Mouse (Mus musculus) gastrocnemius, postnatal 14 days (tissue): Measurements from ENCODE around the gene Sst. TPM values are rescaled to one million over a fixed set of nuclear protein-coding genes. Genes with fewer than 3 reads are reported as not detected.
"Not testable (repeated sequence)": the region's sequence is repeated elsewhere in the genome, so short reads cannot be mapped to it uniquely, and the experiment has no call there.

ENCODE experiments used
- DNase-seq: peaks from one replicate; pipeline ENCODE4 v3.0.0; 2021; ENCODE audit warnings: mixed read lengths
- intact Hi-C: fragments of 180-260 bp; cut with DNase I; formaldehyde crosslinking; loops from one replicate; pipeline ENCODE4 v1.15.1; 2025; ENCODE audit warnings: low total_unique reads
- long read RNA-seq, 2 experiments: library from polyadenylated mRNA; stranded (forward); transcript quantifications; one replicate each; pipeline ENCODE4 v2.0.0; 2021
- total RNA-seq, 2 experiments: library from RNA; stranded (reverse); gene quantifications; 2 replicates each; pipeline ENCODE4 v1.2.3; 2021

The Sst gene
- not detected for total RNA-seq
- long read RNA-seq, experiment 1, result 0 reads
- long read RNA-seq, experiment 2, result 0 reads

GRCm38 (mm10) chr16:23890636-23891035, at the start of gene Sst:
Gene Sst (minus strand): TSS chr16:23890958.
- intact Hi-C loops, result no loop called here
- no peak for DNase-seq

DNA sequence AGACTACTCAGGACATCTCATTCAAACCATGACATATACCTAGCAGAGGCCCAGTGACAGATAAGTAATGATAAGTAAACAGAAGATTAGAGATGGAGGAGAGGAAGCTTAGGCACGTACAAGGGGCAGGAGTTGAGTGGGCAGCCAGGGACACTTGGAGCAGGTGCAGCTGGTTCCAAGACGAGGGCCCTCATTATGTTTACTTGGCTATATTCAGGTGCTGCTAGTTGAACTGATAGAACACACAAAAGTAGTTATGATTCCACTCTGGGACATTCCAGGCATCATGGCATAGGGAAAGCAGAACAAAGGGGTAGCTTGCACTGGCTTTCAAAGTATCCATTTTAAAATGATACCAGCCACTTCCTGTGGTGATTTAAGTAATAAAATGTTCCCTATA, 43.6 kb upstream of the Sst start:
- intact Hi-C loops, result no loop called here
- no peak for DNase-seq

DNA sequence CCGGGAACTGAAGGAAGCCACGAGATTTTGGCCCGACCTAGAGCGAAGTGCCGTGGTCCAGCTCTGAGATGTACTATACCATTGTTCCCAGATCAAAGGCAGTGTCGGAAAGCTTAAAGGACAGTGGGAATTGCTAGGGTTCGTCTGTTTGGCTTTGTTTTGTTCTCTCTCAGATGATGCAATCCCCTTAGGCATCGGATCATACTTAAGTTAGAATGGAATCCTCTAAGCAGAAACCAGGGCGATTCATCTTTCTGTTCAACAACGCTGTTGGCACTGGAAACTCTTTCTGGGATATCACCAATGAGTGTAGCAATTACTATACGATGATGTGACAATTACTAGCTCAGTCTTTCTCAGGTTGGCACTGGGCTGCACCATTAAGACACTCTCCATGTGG, 41.5 kb upstream of the Sst start, which contains the start of gene Rtp2:
Gene Rtp2, minus strand, starts transcription at position 101 of the 400 bp plus-strand sequence.
- DNase-seq, result no peak

GRCm38 (mm10) chr16:23931275-23931674, 40.5 kb upstream of the Sst start:
- DNase-seq, result no peak
- intact Hi-C loops, result no loop called here

More for the DNA sequence above, 41.5 kb upstream of the Sst start, which contains the start of gene Rtp2:
- intact Hi-C loops, result no loop called here

- intact Hi-C loops, result no loop called here
- DNase-seq, result no peak
Measured at GRCm38 (mm10) chr16:23930426-23931073, 39.8 kb upstream of the Sst start.

GRCm38 (mm10) chr16:23927301-23928114, 36.8 kb upstream of the Sst start:
- no peak for DNase-seq

DNA sequence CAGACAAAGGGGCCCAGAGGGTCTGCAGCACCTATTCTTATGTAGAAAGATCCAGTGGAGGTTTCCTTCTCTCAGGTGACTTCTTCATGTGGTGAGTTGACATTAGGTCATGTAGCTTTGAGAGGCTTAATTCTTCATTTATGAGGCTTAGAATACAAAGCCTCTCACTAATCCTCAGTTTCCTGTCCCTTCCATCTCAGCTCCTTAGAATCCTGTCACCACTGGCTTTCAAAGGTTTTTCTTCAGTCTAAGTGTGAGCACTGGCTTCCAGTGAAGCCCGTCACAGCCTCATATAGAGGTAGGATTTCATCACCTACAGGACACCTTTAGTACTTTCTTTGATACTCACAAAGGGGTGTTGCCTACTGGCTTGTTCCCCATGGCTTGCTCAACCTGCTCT, 32.1 kb upstream of the Sst start:
- intact Hi-C loops, result no loop called here
- DNase-seq, result no peak

More at GRCm38 (mm10) chr16:23927301-23928114, 36.8 kb upstream of the Sst start:
- intact Hi-C loops, result no loop called here

- no peak for DNase-seq
- intact Hi-C loops, result no loop called here
Measured at GRCm38 (mm10) chr16:23921697-23922096, 30.9 kb upstream of the Sst start.

DNA sequence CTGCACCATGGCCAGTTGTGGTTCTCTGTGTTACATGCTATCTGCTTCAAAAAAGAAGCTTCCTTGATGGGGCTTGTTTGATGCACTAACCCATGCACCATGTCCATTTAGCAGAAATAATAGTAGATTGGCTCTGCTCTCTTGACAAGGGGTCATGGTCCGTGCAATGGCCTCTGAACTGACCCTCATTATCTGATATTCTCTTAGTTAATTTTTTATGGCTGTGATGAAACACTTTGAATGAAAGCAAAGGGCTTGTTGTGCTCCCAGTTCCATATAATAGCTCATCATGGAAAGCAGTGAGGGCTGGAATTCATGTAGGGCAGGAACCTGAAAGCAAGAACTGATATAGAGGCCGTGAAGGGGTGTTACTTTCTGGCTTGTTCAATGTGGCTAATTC, 28.7 kb upstream of the Sst start:
- DNase-seq, result no peak
- intact Hi-C loops, result no loop called here

DNA sequence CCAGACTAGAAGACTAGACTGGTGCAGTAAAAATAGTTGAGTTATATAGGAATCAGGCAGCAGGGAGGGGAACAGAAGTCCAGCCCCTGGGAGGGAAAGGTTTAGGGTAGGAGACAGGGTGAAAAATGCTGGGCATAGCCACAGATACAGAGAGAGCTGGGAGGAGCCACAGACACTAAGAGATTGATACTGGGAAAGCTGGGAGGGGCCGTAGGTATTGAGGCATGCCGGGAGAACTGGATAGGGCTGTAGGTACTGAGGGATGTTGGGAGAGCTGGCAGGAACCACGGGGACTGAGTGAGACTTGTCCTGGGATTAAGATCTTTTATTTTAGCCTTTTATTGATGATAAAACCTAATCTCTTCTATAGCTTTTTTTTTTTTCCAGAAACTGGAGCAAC, 22.6 kb upstream of the Sst start:
- DNase-seq, result no peak
- intact Hi-C loops, result no loop called here

DNA sequence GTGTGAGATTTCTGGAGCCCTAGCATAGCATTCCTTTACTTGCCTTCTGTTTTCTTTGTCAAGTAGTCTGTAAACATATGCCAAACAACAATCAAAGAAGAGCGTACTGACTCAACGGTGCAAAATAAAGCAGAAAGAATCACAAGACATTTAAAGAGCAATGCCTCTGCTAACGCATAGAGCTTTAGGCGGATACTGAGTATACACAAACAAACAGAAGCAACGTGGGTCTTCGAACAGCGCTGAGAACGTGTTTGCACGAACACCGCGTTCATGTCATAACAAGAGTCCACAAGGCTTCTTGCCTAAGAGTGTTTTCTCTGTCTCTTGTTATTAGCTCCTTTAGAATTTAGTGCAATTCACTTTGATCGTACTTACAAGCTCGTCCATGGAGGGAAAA, 22.0 kb upstream of the Sst start:
- intact Hi-C loops, result no loop called here
- DNase-seq, result no peak

GRCm38 (mm10) chr16:23909015-23909354, 18.2 kb upstream of the Sst start:
- DNase-seq, result not testable (repeated sequence)

GRCm38 (mm10) chr16:23908076-23909014, 17.6 kb upstream of the Sst start:
- intact Hi-C loops, DNase-seq: not testable (repeated sequence)

More at GRCm38 (mm10) chr16:23909015-23909354, 18.2 kb upstream of the Sst start:
- intact Hi-C loops, result not testable (repeated sequence)

DNA sequence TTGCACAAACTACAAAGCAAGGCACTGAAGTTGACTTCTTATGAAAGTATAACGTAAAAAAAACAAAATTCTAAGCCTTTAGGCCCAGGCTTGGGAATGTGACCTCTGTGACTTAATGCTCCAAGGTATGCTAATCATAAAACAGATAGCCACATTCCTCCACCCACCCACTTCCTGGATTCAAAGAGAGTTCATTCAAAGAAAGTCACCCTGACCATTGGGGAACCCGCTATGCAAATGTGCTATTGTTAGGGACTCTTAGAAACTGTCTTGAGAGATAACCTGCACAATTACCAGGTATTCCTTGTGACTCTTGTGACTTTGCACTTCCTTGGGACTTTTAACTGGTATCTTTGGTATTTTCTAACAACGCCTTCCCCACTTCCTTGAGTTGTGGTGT, 15.8 kb upstream of the Sst start:
- DNase-seq, intact Hi-C loops: not testable (repeated sequence)

GRCm38 (mm10) chr16:23901411-23901810, 10.7 kb upstream of the Sst start:
- intact Hi-C loops, result no loop called here
- no peak for DNase-seq

DNA sequence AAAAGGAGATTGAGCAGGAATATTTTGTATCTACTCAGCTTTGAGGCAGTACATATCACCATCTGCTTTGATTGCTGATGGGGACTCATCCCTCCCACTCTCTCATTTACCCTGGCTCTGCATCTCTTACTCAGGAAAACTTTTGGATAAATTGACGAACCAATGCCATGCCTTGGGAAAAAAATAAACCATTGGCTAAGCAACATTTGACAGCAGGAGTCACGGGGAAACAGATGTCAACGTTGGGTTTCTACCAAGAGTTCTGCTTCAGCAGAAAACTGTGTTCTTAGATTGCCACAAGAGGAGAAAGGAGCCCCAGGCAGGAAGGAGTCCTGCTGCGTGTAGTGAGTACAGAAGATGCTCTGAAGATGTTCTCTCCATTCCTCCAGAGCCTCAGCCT, 9.3 kb upstream of the Sst start:
- DNase-seq, result no peak
- intact Hi-C loops, result no loop called here

- DNase-seq, result peak; percentile 74
Measured at GRCm38 (mm10) chr16:23898840-23899239, 8.1 kb upstream of the Sst start.

DNA sequence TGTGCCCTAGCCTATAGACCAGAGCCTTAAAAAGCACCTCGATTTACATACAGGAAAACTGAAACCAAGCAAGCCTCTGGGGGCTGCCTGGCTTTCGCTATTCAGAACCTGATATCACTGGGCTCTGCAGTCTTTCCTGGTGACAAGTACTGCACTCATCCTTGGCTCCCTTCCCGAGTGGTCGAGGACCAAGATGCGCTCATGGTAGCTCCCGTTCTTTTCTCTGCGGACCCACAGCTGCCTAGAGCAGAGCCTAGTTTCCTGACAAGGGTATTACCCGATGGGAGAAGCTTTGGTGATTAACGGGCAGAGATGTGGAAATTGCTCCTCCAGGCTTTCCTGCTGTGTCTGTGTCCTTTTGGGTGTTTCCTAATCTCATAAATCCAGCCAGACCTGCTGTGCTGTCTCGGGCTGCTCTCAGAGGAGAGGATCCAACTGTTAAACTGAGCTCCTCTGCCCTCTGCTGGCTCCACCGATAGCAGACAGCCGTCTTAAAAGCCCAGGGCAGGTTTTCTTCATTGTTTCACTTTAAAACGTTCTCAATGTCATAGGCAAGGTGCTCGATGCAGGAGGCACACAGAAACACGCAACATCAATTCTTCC, 7.3 kb upstream of the Sst start:
- intact Hi-C loops, result loop anchor here (5.0 kb wide), 2 partner anchors 346 to 446 kb away; no protein-coding TSS in a partner anchor
- DNase-seq, result peak; percentile 67

More at GRCm38 (mm10) chr16:23898840-23899239, 8.1 kb upstream of the Sst start:
- intact Hi-C loops, result loop anchor here (5.0 kb wide), 2 partner anchors 347 to 447 kb away; no protein-coding TSS in a partner anchor

- intact Hi-C loops, result loop anchor here (5.0 kb wide), 2 partner anchors 345 to 445 kb away; no protein-coding TSS in a partner anchor
- DNase-seq, result no peak
Measured at GRCm38 (mm10) chr16:23897486-23897885, 6.7 kb upstream of the Sst start.
